Mouse (Mus musculus) layer of hippocampus, postnatal 25 days (tissue): Measurements from ENCODE around the gene Tns1. TPM values are rescaled to one million over a fixed set of nuclear protein-coding genes. Genes with fewer than 3 reads are reported as not detected.
A peak's percentile ranks its signal among the peaks of the same experiment; 100 is the strongest.
"Not testable (repeated sequence)": the region's sequence is repeated elsewhere in the genome, so short reads cannot be mapped to it uniquely, and the experiment has no call there.

Source experiments
- DNase-seq, 2 experiments: peaks; one replicate each; pipeline ENCODE4 v3.0.0; 2022; ENCODE audit warnings: mixed read lengths in 2 of 2, low spot score in 1 of 2; ENCODE audit errors: extremely low spot score in 1 of 2
- total RNA-seq, 2 experiments: library from RNA; stranded (reverse); gene quantifications; 2 replicates each; pipeline ENCODE4 v1.2.3; 2021

Tns1 gene
- total RNA-seq, 2 experiments from 2014 or later, result 29.6 to 41.9 TPM

DNA sequence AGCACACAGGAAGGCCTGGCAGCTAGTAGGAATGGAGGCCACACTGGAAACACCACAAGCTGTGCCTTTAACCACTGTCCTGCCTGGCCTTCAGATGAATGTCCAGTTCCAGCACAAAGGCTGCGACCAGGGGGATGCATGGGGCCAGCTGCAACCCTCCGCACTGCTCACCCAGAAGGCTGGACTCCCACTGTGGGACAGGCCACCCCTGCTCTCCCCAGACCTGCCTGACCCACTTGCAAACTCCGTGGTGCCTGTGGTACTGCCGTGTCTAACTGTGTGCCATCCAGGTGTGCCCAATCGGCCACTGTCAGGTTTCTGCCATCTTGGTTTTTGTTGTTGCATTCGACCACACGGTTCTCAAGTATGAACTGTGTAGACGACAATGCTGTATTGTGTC lies 219.6 kb downstream of the Tns1 start:
- no peak for DNase-seq

DNA sequence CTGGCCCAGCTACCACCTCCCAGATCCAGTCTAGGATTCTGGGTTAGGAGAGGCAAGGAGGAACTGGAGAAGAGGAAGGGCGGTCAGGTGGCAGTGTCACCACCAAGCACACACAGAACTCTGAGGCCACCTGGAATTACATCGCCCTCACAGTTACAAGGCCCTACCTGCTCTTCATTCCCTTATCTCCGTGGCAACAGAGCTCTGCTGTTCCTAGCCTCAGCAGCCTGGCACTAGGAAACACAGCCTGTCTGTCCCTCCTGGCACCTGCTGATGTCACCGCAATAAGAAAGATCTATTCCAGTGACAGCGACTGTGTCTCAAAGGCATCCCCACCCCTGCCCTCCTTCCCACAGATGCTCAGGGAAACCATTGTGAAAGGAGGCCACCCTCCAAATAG lies 221.2 kb downstream of the Tns1 start:
- no peak for DNase-seq

DNA sequence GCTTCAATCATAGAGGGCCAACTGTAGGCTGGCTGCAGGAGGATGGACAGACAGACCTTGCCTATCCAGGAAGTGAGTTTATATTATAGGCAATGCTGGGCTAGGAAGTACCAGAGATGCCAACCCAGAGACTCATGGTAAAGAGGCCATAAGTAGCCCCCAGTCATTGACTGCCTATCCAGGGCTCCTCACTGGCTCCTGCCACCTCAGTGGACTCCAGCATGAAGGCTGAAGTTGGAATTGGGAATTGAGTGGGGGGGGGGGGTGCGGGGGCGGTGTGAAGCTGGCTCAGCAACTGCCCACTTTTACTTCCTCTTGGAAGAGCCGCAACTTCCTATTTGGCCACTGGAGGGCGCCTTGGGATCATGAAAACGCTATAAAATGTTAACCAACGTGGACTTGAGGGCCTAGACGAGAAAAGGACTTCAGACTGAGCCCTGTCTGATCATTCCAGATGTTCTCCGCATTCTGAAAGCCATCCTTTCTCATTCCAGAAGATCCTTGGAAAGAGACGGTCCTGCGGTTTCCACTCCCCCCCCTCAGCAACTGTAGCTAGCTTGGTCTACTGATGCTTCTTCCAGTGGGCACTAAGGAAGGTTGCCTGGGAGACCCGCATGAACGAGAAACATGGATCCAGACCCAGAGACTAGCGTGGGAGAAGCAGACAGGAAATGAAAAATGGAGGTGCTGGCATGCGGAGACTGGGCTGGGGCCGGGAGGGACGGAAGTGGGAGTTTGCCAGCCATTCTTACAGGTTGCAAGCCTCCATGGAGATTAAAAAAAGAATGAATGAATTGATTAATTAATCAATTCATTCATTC lies 221.9 kb downstream of the Tns1 start:
- DNase-seq, result peak; percentile 68 to 88

DNA sequence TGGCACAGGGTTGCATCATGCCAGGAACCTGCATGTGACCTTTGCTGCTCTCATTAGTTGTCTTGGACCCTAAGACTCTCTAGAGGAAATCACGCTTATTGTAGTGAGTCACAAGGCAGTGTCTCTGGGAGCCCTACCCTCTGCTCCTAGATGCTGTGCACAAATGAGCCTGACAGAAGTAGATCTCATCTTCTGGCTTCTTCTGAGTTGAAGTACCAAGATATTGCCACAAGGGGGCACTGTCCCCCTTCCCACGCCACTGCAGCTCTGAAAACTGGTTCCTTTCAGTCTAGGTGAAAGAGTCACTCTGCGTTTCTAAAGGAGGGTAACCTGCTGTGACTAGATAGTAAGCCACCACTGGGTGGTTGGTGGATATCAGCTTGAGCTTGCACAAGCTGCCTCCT lies 222.8 kb downstream of the Tns1 start:
- DNase-seq, result peak; percentile 68 to 78

DNA sequence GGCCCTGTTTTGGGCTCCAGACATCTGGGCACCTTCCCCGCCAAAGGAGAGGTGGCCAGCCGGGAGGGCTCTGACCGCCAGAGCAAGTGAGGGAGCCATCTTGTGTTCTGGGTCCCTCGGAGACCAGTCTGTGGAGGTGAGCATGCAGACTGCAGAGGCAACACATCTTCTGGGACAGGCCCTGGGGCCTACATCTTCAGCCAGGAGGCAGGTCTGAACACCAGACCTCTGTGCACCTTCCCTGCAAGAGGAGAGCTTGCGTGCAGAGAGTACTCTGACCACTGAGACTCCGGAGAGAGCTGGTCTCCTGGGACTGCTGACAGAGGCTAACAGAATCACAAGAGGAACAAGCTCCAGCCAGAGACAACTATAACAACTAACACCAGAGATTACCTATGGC lies 228.8 kb downstream of the Tns1 start:
- not testable (repeated sequence) for DNase-seq

DNA sequence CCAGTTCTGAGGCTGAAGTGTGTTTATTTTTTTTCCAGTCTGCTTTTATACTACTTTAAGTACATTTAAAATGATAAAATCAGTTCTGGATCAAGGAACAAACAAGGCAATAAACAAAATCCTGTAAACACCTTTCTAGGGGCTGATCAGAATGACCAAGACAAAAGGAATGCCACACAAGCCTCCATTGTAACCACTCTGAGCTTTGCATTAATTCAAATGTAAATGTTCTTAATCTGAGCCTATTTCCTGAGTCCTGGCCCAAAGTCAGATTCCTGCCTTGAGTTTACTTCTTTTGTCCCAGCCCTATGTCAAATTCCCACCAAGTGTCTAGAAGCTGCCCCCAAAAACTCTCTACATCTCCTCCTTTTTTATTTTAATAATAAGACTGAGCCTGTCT lies 243.5 kb downstream of the Tns1 start:
- DNase-seq, result no peak

- no peak for DNase-seq
Measured at GRCm38 (mm10) chr1:73875676-73876218, 248.5 kb downstream of the Tns1 start.

GRCm38 (mm10) chr1:73864314-73864713 lies 259.9 kb downstream of the Tns1 start:
- DNase-seq, result no peak

GRCm38 (mm10) chr1:73863074-73863431 lies 261.2 kb downstream of the Tns1 start:
- no peak for DNase-seq

- peak in 1 of 2 experiments; percentile 47 for DNase-seq
Measured at GRCm38 (mm10) chr1:73862323-73863073, 261.8 kb downstream of the Tns1 start.

DNA sequence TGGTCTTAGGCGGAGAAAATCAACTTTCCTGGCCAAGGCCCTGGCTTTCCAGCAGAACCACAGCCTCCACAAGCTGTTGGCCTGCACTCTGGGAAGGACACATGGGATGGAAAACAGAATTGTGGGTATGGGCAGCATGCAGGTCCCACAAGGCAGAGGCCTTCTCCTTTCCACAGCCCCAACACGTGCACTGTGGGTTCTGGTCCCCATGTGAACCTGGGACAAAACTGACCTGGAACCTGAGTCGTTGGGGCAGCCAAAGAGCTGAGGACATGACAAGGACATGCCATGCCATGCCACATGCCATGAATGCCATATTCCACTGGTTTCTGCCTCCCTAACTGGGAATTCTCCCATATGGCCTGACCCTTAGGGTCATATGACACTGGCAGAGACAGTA lies 263.8 kb downstream of the Tns1 start:
- DNase-seq, result no peak

Other genes starting within 250 kb of the Tns1 start
- gene Rufy4, start 1.1 kb upstream of the Tns1 start, total RNA-seq, result not detected
- gene Cxcr2, start 29.5 kb upstream of the Tns1 start, total RNA-seq, result not detected
- not detected for gene Cxcr1, start 70.2 kb upstream of the Tns1 start, total RNA-seq
- gene Arpc2, start 111.6 kb upstream of the Tns1 start, total RNA-seq, result 100 to 1,000 TPM; 404 to 421 TPM
- gene Gpbar1, start 154.1 kb upstream of the Tns1 start, total RNA-seq, result not detected
- gene Aamp, start 160.3 kb upstream of the Tns1 start, total RNA-seq, result 100 to 1,000 TPM; 143 to 156 TPM
- 100 to 1,000 TPM; 192 to 193 TPM for gene Pnkd, start 160.5 kb upstream of the Tns1 start, total RNA-seq
- gene Tmbim1, start 181.2 kb upstream of the Tns1 start, total RNA-seq, result 10 to 100 TPM; 28.3 to 28.7 TPM
- gene Catip, start 237.7 kb upstream of the Tns1 start, total RNA-seq, result 1 to 10 TPM; 1.0 to 1.1 TPM